Mouse (Mus musculus): ENCODE results near the gene Myh7. TPM values are rescaled to one million over a fixed set of nuclear protein-coding genes. Genes with fewer than 3 reads are reported as not detected.
"Not testable (repeated sequence)": the region's sequence is repeated elsewhere in the genome, so short reads cannot be mapped to it uniquely, and the experiment has no call there.

Myh7 gene
- polyA plus RNA-seq, 1 experiment: 6.9 TPM

- no peak overlapping the region for H3K4me3 ChIP-seq (replicated peaks; ENCODE audit: insufficient read depth, low read depth, low read length)
- H3K27me3 ChIP-seq (ENCODE audit: control insufficient read depth, insufficient read depth, low read length): no peaks in the 10 kb centered on the region
- no peaks in the 10 kb centered on the region for H3K4me1 ChIP-seq (ENCODE audit: control insufficient read depth, insufficient read depth, low read length)
- TF ChIP-seq POLR2A (IDR thresholded peaks at IDR 0.05; ENCODE audit: borderline replicate concordance, insufficient read depth, low read length) (no peak), CTCF (IDR thresholded peaks at IDR 0.05; ENCODE audit: borderline replicate concordance, insufficient read depth, low read depth, low read length) (no peak)
- DNase-seq: no peak
- H3K27ac ChIP-seq (ENCODE audit: insufficient read depth, low read length): no peak overlapping the region
- 75% methylated on average over 15 of the region's 15 CpGs for WGBS
Observed at GRCm38 (mm10) chr14:54965044-54965443, 29.4 kb downstream of the Myh7 start.

- no peak for DNase-seq
- no peaks in the 10 kb centered on the region for H3K27me3 ChIP-seq (ENCODE audit: control insufficient read depth, insufficient read depth, low read length)
- H3K4me3 ChIP-seq (replicated peaks; ENCODE audit: insufficient read depth, low read depth, low read length): no peak overlapping the region
- H3K27ac ChIP-seq (ENCODE audit: insufficient read depth, low read length): no peak overlapping the region
- TF ChIP-seq POLR2A (IDR thresholded peaks at IDR 0.05; ENCODE audit: borderline replicate concordance, insufficient read depth, low read length) (no peak), CTCF (IDR thresholded peaks at IDR 0.05; ENCODE audit: borderline replicate concordance, insufficient read depth, low read depth, low read length) (no peak)
- H3K4me1 ChIP-seq (ENCODE audit: control insufficient read depth, insufficient read depth, low read length): no peaks in the 10 kb centered on the region
- WGBS: 86% methylated on average over 11 of the region's 11 CpGs
Observed at GRCm38 (mm10) chr14:54963727-54964126, 30.7 kb downstream of the Myh7 start.

- Histone ChIP-seq H3K4me1 (ENCODE audit: control insufficient read depth, insufficient read depth, low read length) (no peaks in the 10 kb centered on the region), H3K27me3 (ENCODE audit: control insufficient read depth, insufficient read depth, low read length) (no peaks in the 10 kb centered on the region), H3K27ac (ENCODE audit: insufficient read depth, low read length) (no peak overlapping the region), H3K4me3 (replicated peaks; ENCODE audit: insufficient read depth, low read depth, low read length) (no peak overlapping the region)
- no peak for DNase-seq
- TF ChIP-seq CTCF (IDR thresholded peaks at IDR 0.05; ENCODE audit: borderline replicate concordance, insufficient read depth, low read depth, low read length) (no peak), POLR2A (IDR thresholded peaks at IDR 0.05; ENCODE audit: borderline replicate concordance, insufficient read depth, low read length) (no peak)
- 85% methylated on average over 7 of the region's 7 CpGs for WGBS
Observed at GRCm38 (mm10) chr14:54962714-54963113, 31.7 kb downstream of the Myh7 start.

DNA sequence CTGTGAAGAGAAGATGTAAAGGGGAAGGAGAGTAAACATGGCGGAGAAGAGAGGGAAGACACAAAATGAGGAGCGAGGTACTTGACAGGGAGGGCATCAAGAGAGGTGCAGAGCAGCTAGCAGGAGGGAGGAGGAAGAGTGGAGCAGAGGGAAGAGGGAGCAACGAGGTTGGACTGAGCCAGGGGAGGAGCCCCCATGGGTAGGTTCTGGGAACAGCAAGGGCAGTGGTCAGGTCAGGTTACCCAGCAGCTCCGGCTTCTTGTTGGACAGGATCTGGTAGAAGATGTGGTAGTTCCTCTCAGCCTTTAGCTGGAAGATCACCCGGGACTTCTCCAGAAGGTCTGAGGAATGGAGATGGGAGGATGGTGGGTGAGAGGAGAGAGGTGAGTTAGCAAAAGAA is 32.9 kb downstream of the Myh7 start:
- Histone ChIP-seq H3K27ac (ENCODE audit: insufficient read depth, low read length) (no peak overlapping the region), H3K4me3 (replicated peaks; ENCODE audit: insufficient read depth, low read depth, low read length) (no peak overlapping the region), H3K4me1 (ENCODE audit: control insufficient read depth, insufficient read depth, low read length) (no peaks in the 10 kb centered on the region), H3K27me3 (ENCODE audit: control insufficient read depth, insufficient read depth, low read length) (no peaks in the 10 kb centered on the region)
- DNase-seq: no peak
- WGBS: 83% methylated on average over 5 of the region's 5 CpGs
- TF ChIP-seq CTCF (IDR thresholded peaks at IDR 0.05; ENCODE audit: borderline replicate concordance, insufficient read depth, low read depth, low read length) (no peak), POLR2A (IDR thresholded peaks at IDR 0.05; ENCODE audit: borderline replicate concordance, insufficient read depth, low read length) (no peak)

DNA sequence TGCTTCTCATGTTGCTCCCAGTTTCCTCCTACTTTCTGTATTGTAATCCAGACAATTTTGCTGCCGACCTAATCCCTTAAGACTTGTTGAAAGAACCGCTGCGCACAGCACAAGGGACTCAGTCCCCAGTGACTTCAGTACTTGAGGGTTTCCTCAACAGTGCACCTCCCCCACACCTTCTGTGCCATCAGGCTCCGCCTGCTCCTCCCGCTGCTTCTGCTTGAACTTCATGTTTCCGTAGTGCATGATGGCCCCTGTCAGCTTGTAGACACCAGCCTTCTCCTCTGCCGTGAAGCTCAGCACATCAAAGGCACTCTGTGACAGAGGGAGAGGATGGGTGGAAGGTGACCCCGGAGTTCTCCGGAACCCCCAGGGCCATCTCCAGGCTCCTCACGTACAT is 33.7 kb downstream of the Myh7 start:
- no peaks in the 10 kb centered on the region for H3K4me1 ChIP-seq (ENCODE audit: control insufficient read depth, insufficient read depth, low read length)
- DNase-seq: no peak
- WGBS: 69% methylated on average over 10 of the region's 10 CpGs
- TF ChIP-seq CTCF (IDR thresholded peaks at IDR 0.05; ENCODE audit: borderline replicate concordance, insufficient read depth, low read depth, low read length) (no peak), POLR2A (IDR thresholded peaks at IDR 0.05; ENCODE audit: borderline replicate concordance, insufficient read depth, low read length) (no peak)
- no peaks in the 10 kb centered on the region for H3K27me3 ChIP-seq (ENCODE audit: control insufficient read depth, insufficient read depth, low read length)
- no peak overlapping the region for H3K27ac ChIP-seq (ENCODE audit: insufficient read depth, low read length)
- no peak overlapping the region for H3K4me3 ChIP-seq (replicated peaks; ENCODE audit: insufficient read depth, low read depth, low read length)

DNA sequence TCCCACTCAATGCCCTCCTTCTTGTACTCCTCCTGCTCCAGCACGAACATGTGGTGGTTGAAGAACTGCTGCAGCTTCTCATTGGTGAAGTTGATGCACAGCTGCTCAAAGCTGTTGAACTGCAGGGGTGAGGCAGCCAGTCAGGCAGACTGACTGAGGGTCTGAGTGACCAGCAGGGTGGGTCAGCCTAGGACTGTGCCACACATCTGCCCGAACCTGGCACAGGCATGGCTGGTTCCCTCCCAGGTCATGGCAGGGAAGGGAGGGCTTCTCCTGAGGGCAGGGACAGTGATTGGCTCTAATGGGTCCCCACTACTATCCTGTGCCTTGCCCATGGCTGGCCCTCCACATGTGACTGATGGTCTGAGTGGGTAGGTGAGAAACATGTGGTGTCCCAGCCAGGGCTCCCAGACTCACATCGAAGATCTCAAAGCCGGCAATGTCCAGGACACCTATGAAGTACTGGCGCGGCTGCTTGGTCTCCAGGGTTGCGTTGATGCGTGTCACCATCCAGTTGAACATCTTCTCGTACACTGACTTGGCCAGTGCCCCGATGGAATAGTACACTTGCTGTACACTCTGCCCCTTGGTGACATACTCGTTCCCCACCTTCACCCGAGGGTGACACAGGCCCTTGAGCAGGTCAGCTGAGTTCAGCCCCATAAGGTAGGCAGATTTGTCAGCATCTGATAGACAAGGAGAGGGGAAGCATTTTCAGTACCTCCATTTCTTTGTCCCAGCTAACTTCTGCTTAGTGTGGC is 34.4 kb downstream of the Myh7 start:
- 88% methylated on average over 12 of the region's 12 CpGs for WGBS
- not testable (repeated sequence) for H3K27me3 ChIP-seq (ENCODE audit: control insufficient read depth, insufficient read depth, low read length); H3K27ac ChIP-seq (ENCODE audit: insufficient read depth, low read length); DNase-seq; H3K4me1 ChIP-seq (ENCODE audit: control insufficient read depth, insufficient read depth, low read length); H3K4me3 ChIP-seq (replicated peaks; ENCODE audit: insufficient read depth, low read depth, low read length)

GRCm38 (mm10) chr14:54959197-54959596 is 35.2 kb downstream of the Myh7 start:
- TF ChIP-seq POLR2A (IDR thresholded peaks at IDR 0.05; ENCODE audit: borderline replicate concordance, insufficient read depth, low read length) (no peak), CTCF (IDR thresholded peaks at IDR 0.05; ENCODE audit: borderline replicate concordance, insufficient read depth, low read depth, low read length) (no peak)
- WGBS: 94% methylated on average over 3 of the region's 3 CpGs
- no peaks in the 10 kb centered on the region for H3K4me1 ChIP-seq (ENCODE audit: control insufficient read depth, insufficient read depth, low read length)
- H3K27me3 ChIP-seq (ENCODE audit: control insufficient read depth, insufficient read depth, low read length): no peaks in the 10 kb centered on the region
- H3K27ac ChIP-seq (ENCODE audit: insufficient read depth, low read length): no peak overlapping the region
- H3K4me3 ChIP-seq (replicated peaks; ENCODE audit: insufficient read depth, low read depth, low read length): no peak overlapping the region
- DNase-seq: no peak

- no peak overlapping the region for H3K27ac ChIP-seq (ENCODE audit: insufficient read depth, low read length)
- H3K27me3 ChIP-seq (ENCODE audit: control insufficient read depth, insufficient read depth, low read length): no peaks in the 10 kb centered on the region
- no peaks in the 10 kb centered on the region for H3K4me1 ChIP-seq (ENCODE audit: control insufficient read depth, insufficient read depth, low read length)
- no peak for DNase-seq
- 76% methylated on average over 4 of the region's 4 CpGs for whole genome bisulfite sequencing
- no peak overlapping the region for H3K4me3 ChIP-seq (replicated peaks; ENCODE audit: insufficient read depth, low read depth, low read length)
- TF ChIP-seq CTCF (IDR thresholded peaks at IDR 0.05; ENCODE audit: borderline replicate concordance, insufficient read depth, low read depth, low read length) (no peak), POLR2A (IDR thresholded peaks at IDR 0.05; ENCODE audit: borderline replicate concordance, insufficient read depth, low read length) (no peak)
Observed at GRCm38 (mm10) chr14:54958503-54958902, 35.9 kb downstream of the Myh7 start.

All from cerebellum, adult 2 months (tissue).